Mouse (Mus musculus) cortical plate, adult 2 months (tissue): Measurements from ENCODE around the gene Sertad4.

Experiments used
- CTCF ChIP-seq: fragments of 200-500 bp; IDR thresholded peaks from 2 replicates; pipeline ENCODE4 v1.5.1; 2011; ENCODE audit warnings: mild to moderate bottlenecking, control low read depth, low read length; ENCODE audit not compliant: insufficient read depth; ENCODE audit errors: extremely low read depth
- POLR2A ChIP-seq: fragments of 200-500 bp; IDR thresholded peaks from 2 replicates; pipeline ENCODE4 v1.6.1; 2011; ENCODE audit warnings: mild to moderate bottlenecking, low read length, control low read depth; ENCODE audit not compliant: insufficient read depth; ENCODE audit errors: extremely low read depth

DNA sequence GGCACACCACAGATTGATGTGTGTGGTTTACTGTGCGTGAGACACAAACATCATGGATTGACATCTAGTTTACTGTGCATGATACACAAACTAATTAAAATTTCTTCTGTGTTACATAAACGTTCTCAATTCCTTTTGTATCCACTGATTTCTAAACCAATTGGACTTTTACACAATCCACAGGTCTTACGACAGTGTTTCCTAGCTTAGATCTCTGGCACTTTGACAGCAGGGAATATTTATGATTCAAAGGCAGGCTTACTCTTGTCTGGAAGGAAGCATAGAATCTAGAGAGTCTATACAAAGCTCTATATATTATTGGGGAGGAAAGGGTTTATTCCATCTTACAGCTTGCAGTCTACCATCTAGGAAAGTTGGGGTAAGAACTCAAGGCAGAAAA is 8.9 kb upstream of the Sertad4 start:
- TF ChIP-seq CTCF (no peak), POLR2A (no peak)
